Mouse (Mus musculus) embryo, embryonic 9.5 days (tissue): Measurements from ENCODE around the gene Vmn1r51.
"Not testable (repeated sequence)": the region's sequence is repeated elsewhere in the genome, so short reads cannot be mapped to it uniquely, and the experiment has no call there.

Source experiments
- DNase-seq: peaks from one replicate; pipeline ENCODE4 v3.0.0-alpha.2; 2017; ENCODE audit errors: extremely low spot score

Vmn1r51 gene

DNA sequence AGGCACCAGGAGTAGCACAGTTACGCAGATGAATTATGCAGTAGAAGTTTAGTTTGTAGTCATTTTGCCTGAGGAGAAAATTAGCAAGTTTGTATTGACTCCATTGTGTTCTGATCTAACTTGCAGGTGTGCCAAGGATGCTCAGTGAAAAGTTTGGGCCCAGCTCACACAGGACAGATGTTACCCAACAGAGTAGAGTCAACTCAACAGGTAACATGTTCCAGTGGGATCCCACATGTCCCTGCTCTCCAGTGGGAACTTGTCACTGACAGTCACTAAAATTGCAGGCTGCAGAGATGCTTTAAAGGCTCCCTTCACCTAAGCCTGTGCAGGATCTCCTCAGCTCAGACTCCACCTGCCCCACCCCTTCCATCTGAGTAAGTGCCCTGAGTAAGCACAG lies at the start of gene Vmn1r51:
TSS of gene Vmn1r51 (plus strand) at position 301 of the 400 bp plus-strand sequence.
- not testable (repeated sequence) for DNase-seq

DNA sequence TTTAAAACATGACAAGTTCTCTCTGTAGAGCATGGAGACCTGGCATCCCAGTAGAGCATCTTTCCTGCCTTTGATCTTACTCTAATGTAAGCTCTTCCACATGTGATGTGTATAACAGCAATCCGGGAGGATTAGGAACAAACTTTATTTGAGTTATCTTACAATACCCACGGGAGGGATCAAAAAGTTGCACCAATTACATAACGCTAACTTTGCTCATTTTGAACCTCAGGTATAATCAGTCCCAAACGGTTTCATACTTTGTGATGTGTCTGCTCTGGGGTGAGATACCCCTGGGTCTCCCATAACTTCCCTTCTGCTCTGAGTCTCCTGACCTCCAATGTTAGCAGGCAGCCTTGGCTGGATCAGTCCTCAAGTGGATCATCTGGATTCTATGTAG lies 44.0 kb upstream of the Vmn1r51 start, which contains the start of gene Vmn1r49:
TSS of gene Vmn1r49 (minus strand) at position 101 of the 400 bp plus-strand sequence.
- no peak for DNase-seq

DNA sequence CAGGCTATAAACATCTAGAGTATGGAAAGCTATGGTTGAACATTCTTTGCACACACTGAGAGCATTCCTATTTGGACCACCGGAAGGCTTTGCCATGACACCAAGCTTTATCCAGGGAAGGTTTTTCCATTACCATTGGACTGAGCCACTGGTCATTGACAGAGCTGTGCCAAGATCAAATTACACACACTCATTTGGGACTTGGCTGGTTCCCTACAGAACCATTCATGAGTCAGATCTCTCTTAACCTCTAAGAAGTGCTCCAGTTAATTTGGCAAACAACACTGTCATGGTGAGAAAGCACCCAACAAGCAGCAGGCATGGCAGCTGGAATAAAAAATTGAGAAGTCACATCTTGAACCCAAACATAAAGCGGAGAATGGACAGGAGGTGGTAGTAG lies 21.8 kb upstream of the Vmn1r51 start:
- no peak for DNase-seq

DNA sequence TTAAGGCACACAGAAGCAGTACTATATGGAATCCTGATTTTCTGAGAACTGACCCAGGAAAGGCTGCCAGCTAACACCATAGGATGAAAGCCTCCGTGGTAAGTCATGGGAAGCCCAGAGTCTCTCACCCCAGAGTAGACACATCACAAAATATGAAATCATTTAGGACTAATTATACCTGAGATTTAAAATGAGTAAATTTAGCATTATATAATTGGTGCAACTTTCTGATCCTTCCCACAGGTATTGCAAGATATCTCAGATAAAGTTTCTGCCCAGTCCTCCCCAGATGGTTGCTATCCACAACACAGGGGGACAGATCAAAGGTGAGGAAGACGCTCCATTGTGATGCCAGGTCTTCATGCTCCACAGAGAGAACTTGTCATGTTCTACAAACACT lies 21.3 kb upstream of the Vmn1r51 start, which contains the start of gene Vmn1r50:
TSS of gene Vmn1r50 (plus strand) at position 301 of the 400 bp plus-strand sequence.
- no peak for DNase-seq

DNA sequence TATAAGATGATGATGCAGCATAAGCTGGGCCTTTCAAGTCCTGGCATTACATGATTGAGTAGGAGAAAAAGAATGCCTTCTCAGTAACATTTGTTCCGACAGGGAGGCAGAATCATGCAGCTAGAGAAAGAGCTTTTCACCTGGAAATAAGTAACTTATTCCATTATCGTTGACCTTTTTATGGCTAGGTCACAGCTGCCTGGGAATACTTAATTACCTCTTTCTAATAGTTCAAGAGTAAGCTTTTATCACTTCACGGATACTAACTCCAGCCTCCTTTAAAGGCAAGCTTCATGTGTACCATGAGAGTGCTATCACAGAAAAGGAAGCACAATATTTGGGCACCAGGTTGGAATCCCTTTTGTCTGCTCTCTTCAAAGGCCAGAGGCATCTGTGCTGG lies 37.7 kb downstream of the Vmn1r51 start:
- no peak for DNase-seq

DNA sequence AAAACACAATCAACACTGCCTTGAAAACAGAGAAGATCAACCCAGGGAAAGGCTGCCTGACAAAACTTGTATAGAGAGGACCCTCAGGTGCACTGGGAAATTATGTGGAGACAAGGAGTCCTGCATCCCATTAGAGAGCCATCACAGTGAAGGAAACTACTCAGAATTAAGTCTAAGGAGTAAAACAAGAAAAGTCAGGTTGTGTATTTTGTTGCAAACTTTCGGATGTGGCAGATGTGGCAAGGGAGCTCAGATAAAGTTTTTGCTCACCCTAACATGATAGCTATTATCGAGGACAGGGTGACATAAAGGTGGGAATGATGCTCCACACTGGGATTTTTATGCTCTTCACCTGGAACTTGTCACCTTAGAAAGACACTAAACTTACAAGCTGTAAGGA lies 52.1 kb downstream of the Vmn1r51 start, which contains the start of gene Vmn1r52:
TSS of gene Vmn1r52 (plus strand) at position 301 of the 400 bp plus-strand sequence.
- DNase-seq = no peak
